Mouse (Mus musculus): ENCODE results near the gene Fbf1.
A peak's percentile ranks its signal among the peaks of the same experiment; 100 is the strongest.

- TF ChIP-seq POLR2A (IDR thresholded peaks at IDR 0.05; ENCODE audit: insufficient read depth, low read depth, low read length) (no peak), CTCF (IDR thresholded peaks at IDR 0.05) (no peak), EP300 (IDR thresholded peaks at IDR 0.05; ENCODE audit: insufficient read depth, low read depth, low read length) (0 out of 2 replicates have a peak, but pooled peaks have one; percentile 21)
These were observed 40.6 kb downstream of the Fbf1 start, which contains the start of gene Trim47 for GRCm38 (mm10) chr11:116127156-116127980.

All from heart, adult 2 months (tissue).